Mouse (Mus musculus) CH12.LX (cell line): ENCODE measurements around the gene Hbp1. TPM values are rescaled to one million over a fixed set of nuclear protein-coding genes. Genes with fewer than 3 reads are reported as not detected.

ENCODE experiments used
- DNase-seq: peaks from one replicate; pipeline ENCODE4 v3.0.0-alpha.2; 2013; ENCODE audit errors: extremely low read depth
- H3K27ac ChIP-seq: 2 replicates; pipeline ENCODE4 v1.5.1; 2012; ENCODE audit warnings: low read depth, mild to moderate bottlenecking, control low read depth, moderate library complexity; ENCODE audit not compliant: insufficient read depth
- H3K27me3 ChIP-seq: replicated peaks from 2 replicates; pipeline ENCODE3; 2012; ENCODE audit warnings: inconsistent platforms
- H3K36me3 ChIP-seq, 2 experiments: replicated peaks in 1 of 2; 2 replicates each; pipeline versions ENCODE3 to v1.6.1; 2012; ENCODE audit warnings: inconsistent platforms in 1 of 2, low read length in 1 of 2, mild to moderate bottlenecking in 1 of 2, mixed read lengths in 1 of 2, moderate library complexity in 1 of 2; ENCODE audit not compliant: control insufficient read depth in 1 of 2, insufficient read depth in 1 of 2
- H3K4me1 ChIP-seq, 2 experiments: 2 replicates each; pipeline ENCODE4 v1.6.1; 2012; ENCODE audit warnings: inconsistent platforms in 1 of 2, moderate library complexity in 1 of 2; ENCODE audit not compliant: insufficient read depth in 2 of 2, control insufficient read depth in 1 of 2
- H3K4me2 ChIP-seq: 2 replicates; pipeline ENCODE4 v1.6.1; 2012; ENCODE audit warnings: low read depth, mild to moderate bottlenecking, control low read depth; ENCODE audit not compliant: poor library complexity, insufficient read depth, severe bottlenecking
- H3K4me3 ChIP-seq, 3 experiments: fragments of 150-350 bp in 1 of 3; sonication (generic) in 1 of 3; replicated peaks in 1 of 3; 2 replicates each; pipeline versions ENCODE3 to v1.5.1; 2011 to 2012; ENCODE audit warnings: low read depth in 2 of 3, low read length in 2 of 3, mild to moderate bottlenecking in 2 of 3, moderate library complexity in 2 of 3, control low read depth in 1 of 3, improper control_type of control experiment in 1 of 3, inconsistent platforms in 1 of 3, mixed read lengths in 1 of 3; ENCODE audit not compliant: poor library complexity in 1 of 3
- H3K79me2 ChIP-seq: replicated peaks from 2 replicates; pipeline ENCODE4 v1.6.1; 2012; ENCODE audit warnings: mild to moderate bottlenecking, moderate library complexity; ENCODE audit not compliant: control insufficient read depth, poor library complexity, insufficient read depth, severe bottlenecking; ENCODE audit errors: extremely low read depth
- H3K9ac ChIP-seq: 2 replicates; pipeline ENCODE4 v1.6.1; 2012; ENCODE audit warnings: low read depth, mild to moderate bottlenecking, control low read depth, moderate library complexity; ENCODE audit not compliant: insufficient read depth
- H3K9me3 ChIP-seq: replicated peaks from 2 replicates; pipeline ENCODE3; 2012; ENCODE audit warnings: low read length, inconsistent platforms, mixed read lengths
- BHLHE40 ChIP-seq: IDR thresholded peaks from 2 replicates; pipeline ENCODE4 v1.6.1; 2011; ENCODE audit warnings: mild to moderate bottlenecking, low read depth, low read length, improper control_type of control experiment
- CHD1 ChIP-seq: IDR thresholded peaks from 2 replicates; pipeline ENCODE4 v1.6.1; 2012; ENCODE audit warnings: low read depth, low read length, improper control_type of control experiment, inconsistent platforms
- CHD2 ChIP-seq: IDR thresholded peaks from 2 replicates; pipeline ENCODE4 v1.6.1; 2011; ENCODE audit warnings: low read length, improper control_type of control experiment
- CTCF ChIP-seq, 2 experiments: IDR thresholded peaks in 1 of 2; conservative IDR thresholded peaks in 1 of 2; 2 replicates each; pipeline ENCODE4 v1.5.1; 2011 to 2012; ENCODE audit warnings: low read depth in 2 of 2, low read length in 2 of 2, improper control_type of control experiment in 1 of 2, inconsistent platforms in 1 of 2, mild to moderate bottlenecking in 1 of 2, moderate library complexity in 1 of 2
- ETS1 ChIP-seq: conservative IDR thresholded peaks from 2 replicates; pipeline ENCODE4 v1.6.1; 2012; ENCODE audit warnings: low read depth, mild to moderate bottlenecking, inconsistent platforms, low read length, improper control_type of control experiment, moderate library complexity
- GABPA ChIP-seq: IDR thresholded peaks from 2 replicates; pipeline ENCODE4 v1.6.1; 2012; ENCODE audit warnings: low read depth, low read length, improper control_type of control experiment, inconsistent platforms; ENCODE audit not compliant: insufficient replicate concordance
- JUN ChIP-seq: IDR thresholded peaks from 2 replicates; pipeline ENCODE4 v1.6.1; 2011; ENCODE audit warnings: low read depth, mild to moderate bottlenecking, low read length, improper control_type of control experiment, moderate library complexity; ENCODE audit not compliant: insufficient read depth
- MEF2A ChIP-seq: IDR thresholded peaks from 2 replicates; pipeline ENCODE4 v1.6.1; 2014; ENCODE audit warnings: low read depth, mild to moderate bottlenecking, inconsistent platforms, low read length, improper control_type of control experiment, borderline replicate concordance
- MXI1 ChIP-seq: IDR thresholded peaks from 2 replicates; pipeline ENCODE4 v1.6.1; 2011; ENCODE audit warnings: mild to moderate bottlenecking, low read depth, low read length, improper control_type of control experiment
- MYC ChIP-seq: IDR thresholded peaks from 2 replicates; pipeline ENCODE4 v1.6.1; 2011; ENCODE audit warnings: low read depth, mild to moderate bottlenecking, improper control_type of control experiment, low read length
- NELFE ChIP-seq: IDR thresholded peaks from 2 replicates; pipeline ENCODE4 v1.6.1; 2011; ENCODE audit warnings: low read depth, low read length, improper control_type of control experiment
- NRF1 ChIP-seq: IDR thresholded peaks from 2 replicates; pipeline ENCODE4 v1.6.1; 2014; ENCODE audit warnings: low read depth, mild to moderate bottlenecking, inconsistent platforms, low read length, improper control_type of control experiment, moderate library complexity
- RAD21 ChIP-seq: IDR thresholded peaks from 2 replicates; pipeline ENCODE4 v1.6.1; 2011; ENCODE audit warnings: low read depth, mild to moderate bottlenecking, low read length, improper control_type of control experiment, moderate library complexity
- RCOR1 ChIP-seq: conservative IDR thresholded peaks from 2 replicates; pipeline ENCODE4 v1.6.1; 2012; ENCODE audit warnings: low read depth, mild to moderate bottlenecking, inconsistent platforms, low read length, improper control_type of control experiment
- SIN3A ChIP-seq: IDR thresholded peaks from 2 replicates; pipeline ENCODE4 v1.6.1; 2012; ENCODE audit warnings: low read length, improper control_type of control experiment, inconsistent platforms
- SMC3 ChIP-seq: IDR thresholded peaks from 2 replicates; pipeline ENCODE4 v1.6.1; 2011; ENCODE audit warnings: low read depth, low read length, improper control_type of control experiment
- TCF12 ChIP-seq: IDR thresholded peaks from 2 replicates; pipeline ENCODE4 v1.6.1; 2014; ENCODE audit warnings: low read depth, mild to moderate bottlenecking, inconsistent platforms, low read length, improper control_type of control experiment
- UBTF ChIP-seq: IDR thresholded peaks from 2 replicates; pipeline ENCODE4 v1.6.1; 2012; ENCODE audit warnings: low read depth, mild to moderate bottlenecking, inconsistent platforms, low read length, improper control_type of control experiment, moderate library complexity
- ZC3H11A ChIP-seq: IDR thresholded peaks from 2 replicates; pipeline ENCODE4 v1.6.1; 2012; ENCODE audit warnings: low read depth, mild to moderate bottlenecking, inconsistent platforms, low read length, improper control_type of control experiment
- ZKSCAN1 ChIP-seq: IDR thresholded peaks from 2 replicates; pipeline ENCODE4 v1.6.1; 2012; ENCODE audit warnings: low read depth, inconsistent platforms, low read length, improper control_type of control experiment, borderline replicate concordance
- ZMIZ1 ChIP-seq: IDR thresholded peaks from 2 replicates; pipeline ENCODE4 v1.6.1; 2012; ENCODE audit warnings: low read depth, mild to moderate bottlenecking, inconsistent platforms, low read length, improper control_type of control experiment
- ZNF384 ChIP-seq: IDR thresholded peaks from 2 replicates; pipeline ENCODE4 v1.6.1; 2012; ENCODE audit warnings: low read depth, low read length, improper control_type of control experiment, inconsistent platforms
- dilution Hi-C: fragments of 300-500 bp; cut with MboI; formaldehyde crosslinking; loops from 2 replicates; pipeline ENCODE4 v1.14.3; 2020; ENCODE audit warnings: low sequenced_read_pairs; ENCODE audit not compliant: extremely low pct_unique_long_range_greater_than_20kb, extremely low pct_ligation_motif_present
- in situ Hi-C: fragments of 300-500 bp; cut with MboI; formaldehyde crosslinking; loops from 3 replicates; pipeline ENCODE4 v1.14.3; 2019; ENCODE audit warnings: low sequenced_read_pairs, low pct_ligation_motif_present, low pct_unique_long_range_greater_than_20kb, mixed read lengths
- polyA plus RNA-seq: library from polyadenylated mRNA; unstranded; fragments of >175 nt; gene quantifications from 2 replicates; pipeline ENCODE4 v1.2.1, GENCODE M21; 2012; ENCODE audit warnings: low read depth; ENCODE audit not compliant: insufficient read length
- total RNA-seq, 2 experiments: library from RNA; depleted of rRNA; stranded (reverse); fragments of 300-350 nt in 1 of 2; fragments of >200 nt in 1 of 2; gene quantifications; 2 replicates each; pipeline ENCODE4 v1.2.3; 2012 to 2014

The Hbp1 gene
- total and polyA plus RNA-seq, 3 experiments, result 16.0 to 24.4 (median 17.0) TPM

DNA sequence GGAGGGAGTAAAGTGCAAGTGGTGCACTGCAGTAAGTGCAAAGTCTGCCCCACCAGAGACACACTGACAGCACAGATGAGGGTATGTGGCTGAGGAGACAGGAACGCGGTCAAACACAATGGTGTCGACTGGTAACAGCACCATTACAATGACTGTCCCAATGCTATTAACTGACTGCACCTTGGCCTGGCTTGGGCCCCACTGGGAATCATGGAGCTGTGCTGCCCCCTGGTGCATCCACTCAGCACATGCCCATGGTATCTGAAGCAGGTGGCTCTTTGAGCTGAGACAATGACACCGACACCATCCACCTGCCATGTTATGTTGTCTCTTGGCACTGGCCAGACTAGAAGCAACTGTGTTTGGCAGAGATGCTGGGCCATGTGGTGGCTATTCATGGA, 23.7 kb downstream of the Hbp1 start (continued):
- TF ChIP-seq BHLHE40 (no peak), SIN3A (no peak), MEF2A (no peak), RAD21 (peak; percentile 76), NELFE (no peak), MYC (no peak), CHD1 (no peak), RCOR1 (no peak), CHD2 (no peak), ZKSCAN1 (no peak), SMC3 (peak; percentile 74), ZMIZ1 (no peak), MXI1 (no peak)

DNA sequence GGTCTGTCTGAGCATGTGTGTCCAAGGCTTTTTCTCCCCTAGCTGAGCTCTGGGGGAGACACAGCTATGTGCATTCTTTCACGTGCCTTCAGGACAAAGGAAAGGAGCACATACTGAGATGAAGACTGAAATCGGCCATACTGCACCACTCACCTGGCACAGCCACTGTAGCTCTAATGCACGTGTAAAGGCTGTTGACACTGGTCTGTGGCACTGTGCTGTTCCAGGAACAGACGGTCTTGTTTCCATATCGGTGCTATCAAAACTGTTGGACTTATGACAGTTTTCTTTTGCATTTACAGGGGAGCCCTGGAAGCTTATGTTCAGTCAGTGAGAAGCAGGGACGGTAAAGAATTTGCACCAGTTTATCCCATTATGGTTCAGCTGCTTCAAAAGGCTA, 25.0 kb downstream of the Hbp1 start:
- DNase-seq, result no peak
- Histone ChIP-seq H3K4me2 (no peak overlapping the region), H3K9ac (no peak overlapping the region), H3K4me3 (no peak overlapping the region), H3K79me2 (no peaks in the 10 kb centered on the region), H3K4me1 (no peaks in the 10 kb centered on the region), H3K27ac (no peak overlapping the region), H3K27me3 (no peaks in the 10 kb centered on the region), H3K36me3 (peaks cover 56 to 80% of the 10 kb centered on the region in 2 experiments), H3K9me3 (no peaks in the 10 kb centered on the region)
- in situ Hi-C loops, result loop anchor here (25.0 kb wide), 1 partner anchor 413 kb away; no protein-coding TSS in a partner anchor
- dilution Hi-C loops, result no loop called here
- TF ChIP-seq CHD2 (no peak), ZNF384 (no peak), ZMIZ1 (no peak), CHD1 (no peak), NRF1 (no peak), UBTF (no peak), GABPA (no peak), ZC3H11A (no peak), CTCF (conservative IDR thresholded peaks at IDR 0.05 in 1 of 2, IDR thresholded peaks at IDR 0.05 in 1 of 2; ENCODE audit: low read depth in 2 of 2, low read length in 2 of 2) (no peak), SMC3 (no peak), JUN (no peak), MXI1 (no peak), RCOR1 (no peak), TCF12 (no peak), ETS1 (no peak)
